Mouse (Mus musculus) midbrain, postnatal 0 days (tissue): ENCODE measurements around the gene Gm13285. TPM values are rescaled to one million over a fixed set of nuclear protein-coding genes. Genes with fewer than 3 reads are reported as not detected.
A peak's percentile ranks its signal among the peaks of the same experiment; 100 is the strongest.
"Not testable (repeated sequence)": the region's sequence is repeated elsewhere in the genome, so short reads cannot be mapped to it uniquely, and the experiment has no call there.

Experiments
- ATAC-seq: fragments of 200-750 bp; cut with Nextera tagmentation; 2 replicates; pipeline ENCODE4 v1.8.0; 2017; ENCODE audit warnings: moderate number of reproducible peaks, mild to moderate bottlenecking, moderate TSS enrichment, moderate library complexity; ENCODE audit not compliant: low FRiP score
- DNase-seq: peaks from one replicate; pipeline ENCODE4 v3.0.0-alpha.2; 2015; ENCODE audit warnings: low spot score
- H3K27ac ChIP-seq: fragments of 300-500 bp; sonication (generic); 2 replicates; pipeline ENCODE4 v1.5.1; 2014; ENCODE audit warnings: low read depth, mild to moderate bottlenecking, low read length, mixed read lengths
- H3K27me3 ChIP-seq: fragments of 300-500 bp; sonication (generic); 2 replicates; pipeline ENCODE4 v1.6.1; 2014; ENCODE audit warnings: low read length, control low read depth, mixed read lengths; ENCODE audit not compliant: insufficient read depth
- H3K36me3 ChIP-seq: fragments of 300-500 bp; sonication (generic); 2 replicates; pipeline ENCODE4 v1.6.1; 2014; ENCODE audit warnings: low read length, control low read depth, mixed read lengths; ENCODE audit not compliant: insufficient read depth
- H3K4me1 ChIP-seq: fragments of 300-500 bp; sonication (generic); 2 replicates; pipeline ENCODE4 v1.6.1; 2014; ENCODE audit warnings: mild to moderate bottlenecking, control low read depth, antibody characterized with exemption, low read length, mixed read lengths; ENCODE audit not compliant: insufficient read depth
- H3K4me2 ChIP-seq: fragments of 300-500 bp; sonication (generic); 2 replicates; pipeline ENCODE4 v1.6.1; 2014; ENCODE audit warnings: low read depth, mild to moderate bottlenecking, low read length, mixed read lengths; ENCODE audit not compliant: poor library complexity, severe bottlenecking
- H3K4me3 ChIP-seq: fragments of 300-500 bp; sonication (generic); 2 replicates; pipeline ENCODE4 v1.5.1; 2014; ENCODE audit warnings: low read depth, mild to moderate bottlenecking, low read length, moderate library complexity
- H3K9ac ChIP-seq: fragments of 300-500 bp; sonication (generic); replicated peaks from 2 replicates; pipeline ENCODE4 v1.6.1; 2014; ENCODE audit warnings: mild to moderate bottlenecking, low read length, moderate library complexity, mixed read lengths; ENCODE audit not compliant: poor library complexity, severe bottlenecking
- H3K9me3 ChIP-seq: fragments of 300-500 bp; sonication (generic); 2 replicates; pipeline ENCODE4 v1.6.1; 2016; ENCODE audit warnings: low read length, control low read depth
- CTCF ChIP-seq: IDR thresholded peaks from 2 replicates; pipeline ENCODE4 v1.5.1; 2016; ENCODE audit warnings: antibody characterized with exemption, mild to moderate bottlenecking
- WGBS: fragments of 180-500 bp; shearing (Covaris S2); extraction: QIAGEN DNeasy Blood & Tissue Kit; methylation state at CpG from one replicate; pipeline ENCODE4 v1.1.7; 2014; 5-methylcytosine and 5-hydroxymethylcytosine counted together
- polyA plus RNA-seq: library from polyadenylated mRNA; unstranded; fragments of >200 nt; fragmentation: Nextera tagmentation; extraction: Ambion mirVana; gene quantifications from 2 replicates; pipeline ENCODE4 v1.2.1, GENCODE M21; 2015
- total RNA-seq: library from RNA; depleted of rRNA; stranded (reverse); fragments of >200 nt; gene quantifications from 2 replicates; pipeline ENCODE4 v1.2.3, GENCODE M21; 2014

Gm13285 gene
- total and polyA plus RNA-seq, 2 experiments from 2014 or later = not detected

- not testable (repeated sequence) for ATAC-seq, H3K4me3 ChIP-seq, H3K4me2 ChIP-seq, H3K27ac ChIP-seq, H3K36me3 ChIP-seq, H3K4me1 ChIP-seq, H3K9ac ChIP-seq, DNase-seq, H3K9me3 ChIP-seq, H3K27me3 ChIP-seq
- TF ChIP-seq CTCF = 0 out of 2 replicates have a peak, but pooled peaks have one; percentile 12
- no CpG with 5 or more reads among the region's 31 CpGs for WGBS
These were observed 17.1 kb upstream of the Gm13285 start for GRCm38 (mm10) chr4:88782335-88782734.

- H3K27ac ChIP-seq, H3K4me2 ChIP-seq, ATAC-seq, H3K9me3 ChIP-seq, H3K4me1 ChIP-seq, H3K4me3 ChIP-seq, H3K9ac ChIP-seq, H3K36me3 ChIP-seq, DNase-seq, H3K27me3 ChIP-seq: not testable (repeated sequence)
- whole genome bisulfite sequencing = no CpG with 5 or more reads among the region's 27 CpGs
These were observed 14.1 kb upstream of the Gm13285 start, which contains the start of gene Gm13276 for GRCm38 (mm10) chr4:88785409-88785808. Gm13276 (plus strand) TSS chr4:88785709.

- not testable (repeated sequence) for H3K4me1 ChIP-seq, H3K36me3 ChIP-seq, H3K4me3 ChIP-seq, DNase-seq, H3K9me3 ChIP-seq, H3K27me3 ChIP-seq, H3K27ac ChIP-seq, H3K4me2 ChIP-seq, ATAC-seq, H3K9ac ChIP-seq
- no CpG with 5 or more reads among the region's 28 CpGs for WGBS
- peak; percentile 59 for TF ChIP-seq CTCF
These were observed 11.1 kb upstream of the Gm13285 start, which contains the start of gene Gm13277 for GRCm38 (mm10) chr4:88788402-88788801. Gm13277 (plus strand) TSS chr4:88788632.

GRCm38 (mm10) chr4:88791250-88791649 is 8.2 kb upstream of the Gm13285 start, which contains the start of gene Gm13278:
Gm13278 (plus strand) TSS chr4:88791550.
- H3K4me3 ChIP-seq, H3K27me3 ChIP-seq, H3K4me1 ChIP-seq, H3K36me3 ChIP-seq, H3K4me2 ChIP-seq, ATAC-seq, H3K27ac ChIP-seq, H3K9ac ChIP-seq, DNase-seq, H3K9me3 ChIP-seq: not testable (repeated sequence)
- WGBS = no CpG with 5 or more reads among the region's 28 CpGs

- not testable (repeated sequence) for H3K27me3 ChIP-seq, H3K9me3 ChIP-seq, H3K4me2 ChIP-seq, H3K27ac ChIP-seq, H3K4me1 ChIP-seq, DNase-seq, ATAC-seq, H3K9ac ChIP-seq, H3K4me3 ChIP-seq, H3K36me3 ChIP-seq
- WGBS = 0% methylated on average over 8 of the region's 52 CpGs
- peak; percentile 39 for TF ChIP-seq CTCF
These were observed 5.4 kb upstream of the Gm13285 start, which contains the start of gene Gm13275 for GRCm38 (mm10) chr4:88793936-88794675. Gm13275 (plus strand) TSS chr4:88794487.

GRCm38 (mm10) chr4:88797097-88797496 is 2.4 kb upstream of the Gm13285 start, which contains the start of gene Gm13279:
Gm13279 (plus strand) TSS chr4:88797397.
- DNase-seq, ATAC-seq, H3K9me3 ChIP-seq, H3K27ac ChIP-seq, H3K9ac ChIP-seq, H3K36me3 ChIP-seq, H3K27me3 ChIP-seq, H3K4me2 ChIP-seq, H3K4me1 ChIP-seq, H3K4me3 ChIP-seq: not testable (repeated sequence)
- no CpG with 5 or more reads among the region's 28 CpGs for WGBS

- not testable (repeated sequence) for DNase-seq, ATAC-seq, H3K4me2 ChIP-seq, H3K36me3 ChIP-seq, H3K4me3 ChIP-seq, H3K27me3 ChIP-seq, H3K9me3 ChIP-seq, H3K9ac ChIP-seq, H3K4me1 ChIP-seq, H3K27ac ChIP-seq
- no CpG with 5 or more reads among the region's 29 CpGs for WGBS
These were observed 3.5 kb downstream of the Gm13285 start, which contains the start of gene Gm13287 for GRCm38 (mm10) chr4:88802954-88803353. Gm13287 (plus strand) TSS chr4:88803254.

GRCm38 (mm10) chr4:88805231-88805630 is 5.8 kb downstream of the Gm13285 start, which contains the start of gene Gm13288:
Gm13288 (plus strand) TSS chr4:88805531.
- H3K36me3 ChIP-seq, H3K9me3 ChIP-seq, H3K27me3 ChIP-seq, H3K4me3 ChIP-seq, H3K27ac ChIP-seq, H3K4me1 ChIP-seq, ATAC-seq, H3K9ac ChIP-seq, DNase-seq: not testable (repeated sequence)
- no CpG with 5 or more reads among the region's 8 CpGs for WGBS
- peak within 1 kb of the TSS; percentile 35 for H3K4me2 ChIP-seq
